Mouse (Mus musculus): ENCODE results near the gene Dhcr24.

The Dhcr24 gene

GRCm38 (mm10) chr4:106599415-106599814 lies 38.6 kb downstream of the Dhcr24 start:
- DNase-seq (ENCODE audit: extremely low read depth, low read depth), result peak; percentile 23

DNA sequence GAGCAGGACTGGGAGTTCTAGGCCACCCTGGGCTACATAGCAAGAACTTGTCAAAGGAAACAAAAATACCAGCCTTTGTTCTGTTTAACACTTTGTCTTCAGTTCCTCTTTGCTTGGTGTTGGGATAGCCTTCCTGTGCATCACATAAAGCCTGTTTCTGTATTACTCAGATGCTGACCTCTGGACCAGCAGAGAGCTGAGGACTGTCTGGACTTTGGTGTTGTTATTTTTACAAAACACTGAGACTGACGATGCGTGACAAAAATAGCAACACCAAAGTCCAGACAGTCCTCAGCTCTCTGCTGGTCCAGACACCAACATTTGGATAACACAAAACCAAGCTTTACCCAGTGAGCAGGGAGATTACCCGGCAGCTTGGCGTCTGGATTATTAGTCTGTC lies 39.9 kb downstream of the Dhcr24 start:
- DNase-seq (ENCODE audit: extremely low read depth, low read depth), result no peak

DNA sequence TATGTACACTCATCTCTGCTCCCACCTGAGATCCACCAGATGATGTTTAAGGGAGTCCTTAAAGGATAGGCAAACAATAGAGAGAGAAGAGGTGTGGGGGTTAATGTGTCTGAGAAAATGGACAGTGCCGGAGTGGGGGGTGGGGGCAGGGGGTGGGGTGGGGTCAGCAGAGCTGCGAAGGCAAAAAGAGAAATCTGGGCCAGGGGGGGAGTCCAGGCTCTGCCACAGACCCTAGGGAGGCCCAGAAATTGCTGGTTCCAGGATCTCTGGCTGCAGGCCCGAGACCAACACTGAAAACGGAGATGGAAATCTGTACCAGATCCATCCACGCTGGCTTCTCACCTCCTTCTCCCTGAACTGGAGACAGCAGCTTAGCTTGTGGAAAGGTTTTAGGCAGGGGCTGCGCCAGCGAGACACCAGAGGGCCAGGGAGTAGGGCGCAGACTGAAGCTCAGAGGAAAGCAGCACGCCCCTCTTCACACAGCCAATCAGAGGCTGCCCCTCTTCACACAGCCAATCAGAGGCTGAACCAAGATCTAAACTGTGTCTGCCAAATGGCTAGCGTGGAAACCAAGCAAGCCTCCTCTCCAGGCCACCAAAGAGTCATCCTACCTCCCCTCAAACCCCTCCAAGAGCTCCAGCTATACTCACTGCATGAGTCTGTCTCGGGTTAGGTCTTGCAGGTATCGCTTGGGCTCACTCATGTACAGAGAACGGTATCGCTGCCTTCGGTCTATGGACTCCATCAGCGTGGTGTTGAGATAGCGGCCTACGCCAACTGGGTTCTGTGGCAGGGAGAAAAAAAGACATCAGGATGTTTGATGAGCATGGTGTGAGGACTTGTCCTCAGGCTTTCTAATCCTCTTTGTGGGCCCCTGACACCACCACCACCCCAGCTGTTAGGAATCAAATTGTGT lies 46.1 kb downstream of the Dhcr24 start:
- no peak for DNase-seq (ENCODE audit: extremely low read depth, low read depth)

GRCm38 (mm10) chr4:106607905-106608304 lies 47.1 kb downstream of the Dhcr24 start:
- DNase-seq (ENCODE audit: extremely low read depth, low read depth), result no peak

DNA sequence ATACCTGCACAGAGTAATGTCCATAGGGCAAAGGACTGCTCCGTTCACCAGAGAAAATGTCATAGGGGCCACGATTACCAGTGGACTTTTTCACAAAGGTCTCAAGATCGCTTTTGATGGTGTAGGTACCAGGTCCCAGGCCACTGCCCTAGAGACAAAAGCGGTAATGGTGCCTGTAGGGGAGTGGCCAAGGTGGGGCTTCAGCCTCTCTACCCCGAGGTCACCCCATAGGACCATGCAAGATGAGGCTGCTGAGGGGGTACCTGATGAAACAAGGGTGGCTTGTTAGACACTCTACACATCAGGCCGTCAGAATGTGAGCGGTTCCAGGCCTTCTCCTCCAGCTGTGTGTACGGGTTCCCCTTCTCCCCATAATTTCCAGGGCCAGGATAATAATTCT lies 52.3 kb downstream of the Dhcr24 start:
- DNase-seq (ENCODE audit: extremely low read depth, low read depth), result no peak

DNA sequence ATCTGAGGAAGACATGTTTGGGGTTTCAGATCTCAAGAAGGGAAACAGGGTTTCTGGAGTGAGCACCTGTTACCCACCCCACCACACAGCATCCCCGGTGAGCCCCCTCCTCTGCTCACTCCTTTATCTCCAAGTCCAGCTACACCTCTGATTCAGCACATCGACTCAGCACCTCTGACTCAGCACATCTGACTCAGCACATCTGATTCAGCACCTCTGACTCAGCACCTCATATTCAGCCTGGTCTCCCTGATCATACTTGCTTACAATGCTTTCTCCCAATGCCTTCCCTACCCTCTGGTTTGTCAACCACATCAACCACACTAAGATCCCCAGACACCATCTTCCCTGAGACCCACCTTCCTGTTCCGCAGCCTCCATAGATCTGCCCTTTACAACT lies 52.7 kb downstream of the Dhcr24 start:
- DNase-seq (ENCODE audit: extremely low read depth, low read depth), result peak; percentile 70

DNA sequence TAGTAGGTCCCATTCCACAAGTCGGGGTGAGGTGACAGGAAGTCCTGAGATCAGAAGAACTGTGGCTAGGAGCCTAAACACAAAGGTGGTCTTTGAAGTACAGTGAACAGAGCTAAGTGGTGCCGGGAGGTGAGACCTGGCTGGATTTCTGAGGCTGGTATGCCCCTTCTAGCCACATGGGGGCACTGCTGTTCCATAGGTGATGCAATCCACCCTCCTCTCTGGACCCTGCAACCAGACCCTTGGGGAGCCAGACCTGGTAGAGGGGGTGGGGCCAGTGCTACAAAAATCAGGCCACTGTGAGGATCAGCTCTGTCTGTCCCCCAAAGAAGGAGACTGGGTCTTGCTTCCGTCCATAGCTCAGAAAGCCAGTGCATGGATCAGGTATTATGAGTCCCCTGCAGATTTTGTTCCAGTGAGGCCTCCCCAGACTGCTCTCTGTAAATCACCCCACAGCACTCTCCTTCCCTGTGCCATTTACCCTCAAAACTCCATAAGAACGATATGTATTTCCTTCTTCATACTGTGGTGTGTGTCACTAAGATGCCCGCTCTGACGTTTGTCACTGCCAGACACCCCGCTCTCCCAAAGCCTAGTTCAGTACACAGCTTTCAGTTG lies 53.5 kb downstream of the Dhcr24 start:
- DNase-seq (ENCODE audit: extremely low read depth, low read depth), result peak; percentile 60

GRCm38 (mm10) chr4:106614881-106615280 lies 54.0 kb downstream of the Dhcr24 start:
- DNase-seq (ENCODE audit: extremely low read depth, low read depth), result peak; percentile 15

DNA sequence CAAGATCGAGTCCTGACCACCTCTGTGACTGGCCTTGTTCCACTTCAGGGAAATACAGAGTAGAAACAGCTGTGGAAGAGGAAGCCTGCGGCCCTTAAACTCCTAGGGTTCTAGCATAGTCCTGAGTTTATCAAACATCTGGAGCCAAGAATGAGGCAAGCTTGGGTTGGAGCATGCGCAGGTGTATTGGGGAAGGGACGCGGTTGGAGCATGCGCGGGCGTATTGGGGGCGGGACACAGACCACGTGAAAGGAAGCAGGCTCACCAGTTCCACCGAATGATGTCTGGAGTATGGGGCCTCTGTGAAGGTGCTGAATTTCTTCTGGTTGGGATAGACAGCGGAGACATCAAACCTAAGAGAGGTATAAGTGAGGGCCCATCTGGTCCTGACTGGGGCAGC lies 54.8 kb downstream of the Dhcr24 start:
- DNase-seq (ENCODE audit: extremely low read depth, low read depth), result peak; percentile 90

DNA sequence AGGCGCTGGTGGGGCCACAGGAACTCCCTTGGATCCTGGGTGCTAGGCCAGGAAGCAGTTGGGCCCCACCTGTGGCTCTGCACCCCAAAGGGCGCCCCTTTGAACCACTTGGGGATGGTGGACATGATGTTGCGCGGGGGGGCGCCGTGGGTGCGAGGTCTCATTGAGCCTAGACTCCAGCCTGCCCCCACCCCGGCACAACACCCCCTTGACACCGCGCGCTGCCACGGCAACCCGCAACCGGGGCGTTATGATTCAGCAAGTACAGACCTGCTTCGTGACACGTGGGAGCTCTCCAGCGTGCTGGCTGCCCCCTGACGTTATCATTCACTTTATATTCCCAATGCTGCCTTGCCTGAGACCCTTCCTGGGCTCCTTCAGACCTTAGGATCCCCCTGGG lies 56.2 kb downstream of the Dhcr24 start, which contains the start of gene Lexm:
Gene Lexm (minus strand): TSS at position 186 of the 400 bp plus-strand sequence.
- peak; percentile 16 for DNase-seq (ENCODE audit: extremely low read depth, low read depth)

- no peak for DNase-seq (ENCODE audit: extremely low read depth, low read depth)
These were observed 58.1 kb downstream of the Dhcr24 start for GRCm38 (mm10) chr4:106618898-106619297.

DNA sequence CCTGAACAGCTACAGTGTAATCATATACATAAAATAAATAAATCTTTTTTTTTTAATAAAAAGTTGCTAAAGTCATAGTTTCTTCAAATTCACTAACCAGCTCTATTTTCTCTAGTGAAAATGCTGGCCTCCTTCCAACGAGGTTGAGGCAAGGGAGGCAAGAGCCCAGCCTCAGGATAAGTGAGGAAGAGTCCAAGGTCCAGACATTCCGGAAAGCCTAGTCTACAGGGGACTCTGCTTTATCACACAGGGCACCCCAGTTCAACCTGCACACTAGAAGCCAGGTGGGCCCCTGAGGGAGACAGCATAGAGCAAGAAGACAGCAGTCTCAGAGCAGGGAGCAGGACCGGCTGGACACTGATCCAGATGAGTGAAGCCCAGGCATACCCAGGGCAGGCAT lies 60.6 kb downstream of the Dhcr24 start:
- DNase-seq (ENCODE audit: extremely low read depth, low read depth), result no peak

DNA sequence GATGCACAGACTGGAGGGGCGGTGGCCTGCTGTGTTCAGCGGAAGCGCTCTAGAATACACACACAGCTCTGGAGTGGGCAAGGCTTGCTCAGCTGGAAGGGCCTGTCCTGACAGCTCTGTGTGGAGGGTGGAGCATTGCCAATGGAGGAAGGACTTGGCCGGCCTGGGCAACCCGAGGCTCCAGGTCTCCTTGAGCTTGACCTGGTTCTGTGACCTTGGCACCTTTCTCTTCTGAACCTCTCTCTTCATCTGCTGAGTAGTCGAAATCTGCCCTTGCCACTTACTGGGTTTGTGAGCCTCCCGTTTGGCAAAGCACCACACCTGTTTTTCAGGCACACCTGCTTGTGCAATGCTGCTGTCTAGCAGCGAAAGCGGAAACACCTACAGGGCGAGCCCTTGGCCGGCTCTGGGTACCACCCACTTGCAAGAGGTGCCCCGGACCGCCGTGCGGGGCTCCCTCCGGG lies 61.2 kb downstream of the Dhcr24 start, which contains the start of gene Ttc22:
Gene Ttc22 (plus strand): TSS at position 403 of the 464 bp plus-strand sequence.
- DNase-seq (ENCODE audit: extremely low read depth, low read depth), result no peak

DNA sequence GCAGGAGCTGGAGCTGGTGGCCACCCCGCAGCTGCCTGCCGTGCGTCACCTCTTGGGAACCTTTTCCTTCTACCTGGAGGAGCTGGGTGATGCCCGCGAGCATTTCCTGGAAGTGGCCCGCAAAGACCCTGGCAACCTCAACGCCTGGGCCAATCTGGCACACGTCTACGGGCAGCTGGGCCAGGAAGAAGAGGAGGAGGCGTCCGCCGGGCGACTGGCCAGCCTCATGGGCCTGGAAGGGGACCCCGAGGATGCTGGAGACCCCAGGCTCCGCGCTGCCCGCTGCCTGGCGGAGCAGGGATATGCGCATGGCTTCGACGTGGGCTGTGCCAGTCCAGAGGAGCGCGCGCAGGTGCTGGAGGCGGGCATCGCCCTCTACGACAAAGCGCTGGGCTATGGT lies 61.9 kb downstream of the Dhcr24 start:
- no peak for DNase-seq (ENCODE audit: extremely low read depth, low read depth)

GRCm38 (mm10) chr4:106624271-106624670 lies 63.4 kb downstream of the Dhcr24 start:
- no peak for DNase-seq (ENCODE audit: extremely low read depth, low read depth)

DNA sequence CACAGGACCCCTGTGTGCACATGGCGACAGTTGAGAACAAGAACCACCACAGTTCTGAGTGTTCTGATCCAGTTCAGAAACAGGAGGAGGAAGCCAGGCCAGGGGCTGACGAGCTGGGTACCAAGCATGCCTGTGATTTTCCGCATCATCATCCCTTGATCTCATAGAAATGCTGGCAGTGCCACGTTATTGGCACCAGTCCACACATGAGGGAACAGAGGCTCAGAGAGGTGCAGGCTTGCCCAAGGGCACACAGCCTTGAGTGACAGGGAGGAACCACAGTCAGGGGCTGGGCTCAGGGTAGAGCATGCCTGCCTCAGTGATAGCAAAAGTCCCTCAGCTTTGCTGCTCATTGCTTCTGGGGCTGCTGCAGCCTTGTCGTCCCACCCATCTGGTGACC lies 67.0 kb downstream of the Dhcr24 start:
- DNase-seq (ENCODE audit: extremely low read depth, low read depth), result no peak

DNA sequence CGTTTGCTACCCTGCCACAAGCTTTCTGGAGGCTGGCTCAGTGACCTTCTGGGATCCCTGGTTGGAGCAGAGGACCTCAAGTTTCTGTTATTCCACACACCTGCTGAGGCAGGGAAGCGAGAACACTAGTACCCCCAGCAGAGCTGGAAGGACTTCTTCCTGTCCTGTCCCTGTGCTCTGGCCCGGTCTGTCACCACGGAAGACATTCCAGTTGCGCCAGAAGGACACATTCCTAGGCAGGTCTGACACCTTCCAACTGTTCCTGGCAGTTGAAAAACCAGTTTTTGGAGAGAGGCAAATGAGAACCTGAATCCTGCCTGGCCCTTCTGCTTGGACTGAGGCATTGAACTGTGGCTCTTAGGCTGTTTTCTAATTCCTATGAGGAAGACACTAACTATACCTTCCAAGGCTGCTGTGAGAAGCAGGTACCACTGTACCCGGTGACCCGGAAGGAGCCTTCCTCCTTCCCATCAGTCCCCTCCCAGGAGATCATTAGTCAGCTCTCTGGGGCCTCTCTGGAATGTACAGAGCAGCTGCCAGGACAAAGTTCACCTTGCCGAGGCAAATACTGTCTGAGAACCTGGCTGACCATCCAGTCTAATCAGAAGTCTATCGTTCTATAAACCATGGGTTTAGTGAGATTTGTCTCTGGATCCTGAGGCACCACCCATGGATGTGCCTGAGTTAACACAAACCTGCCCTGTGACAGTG lies 68.0 kb downstream of the Dhcr24 start:
- DNase-seq (ENCODE audit: extremely low read depth, low read depth), result no peak

GRCm38 (mm10) chr4:106629374-106629773 lies 68.5 kb downstream of the Dhcr24 start:
- DNase-seq (ENCODE audit: extremely low read depth, low read depth), result no peak

GRCm38 (mm10) chr4:106630333-106631220 lies 69.7 kb downstream of the Dhcr24 start:
- peak; percentile 25 for DNase-seq (ENCODE audit: extremely low read depth, low read depth)

DNA sequence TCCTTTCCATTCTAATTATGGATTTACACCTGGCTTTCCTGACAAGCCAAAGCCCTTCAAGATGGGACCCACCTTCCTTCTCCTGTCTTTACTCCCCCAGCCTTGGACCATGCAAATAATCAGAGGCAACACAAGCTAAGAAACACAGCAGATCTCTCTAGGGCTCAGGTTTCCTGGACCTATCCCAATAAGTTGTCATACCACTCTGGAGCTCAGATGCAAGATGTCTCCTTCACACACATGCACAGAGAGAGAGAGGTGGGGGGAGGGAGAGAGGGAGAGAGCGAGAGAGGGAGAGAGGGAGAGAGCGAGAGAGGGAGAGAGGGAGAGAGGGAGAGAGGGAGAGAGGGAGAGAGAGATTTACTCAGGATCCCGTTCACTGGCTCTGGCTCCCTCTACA lies 71.5 kb downstream of the Dhcr24 start:
- no peak for DNase-seq (ENCODE audit: extremely low read depth, low read depth)

Measured in MEL-GATA-1-ER (cell line).